Mouse (Mus musculus): ENCODE data around the gene Pus10. TPM values are rescaled to one million over a fixed set of nuclear protein-coding genes. Genes with fewer than 3 reads are reported as not detected.

Gene Pus10
- polyA plus RNA-seq, 1 experiment from 2014 or later = 18.4 TPM

DNA sequence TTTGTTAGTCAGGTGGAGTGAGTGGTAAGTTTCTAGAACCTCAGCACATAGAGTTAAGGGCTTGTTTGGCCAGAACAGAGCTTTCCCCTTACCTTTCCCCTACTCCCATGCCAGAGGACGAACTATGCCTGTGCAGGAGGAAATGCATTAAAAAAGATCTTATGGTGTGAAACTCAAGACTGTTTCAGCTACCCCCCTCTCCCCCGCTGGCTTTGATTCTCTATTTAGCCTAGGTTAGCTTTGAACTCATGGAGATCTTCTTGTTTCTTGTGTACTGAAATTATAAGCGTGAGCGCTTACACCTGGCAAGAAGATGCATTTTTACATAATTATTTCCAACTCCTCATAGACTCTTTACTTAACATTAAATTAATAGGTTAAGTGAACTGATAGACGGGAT, 1.1 kb downstream of the Pus10 start:
- peak overlapping the region; percentile 86 for H3K4me3 ChIP-seq
- H3K36me3 ChIP-seq = 0 out of 2 replicates have a peak, but pooled peaks cover 3% of the 10 kb centered on the region
- no peaks in the 10 kb centered on the region for H3K9me3 ChIP-seq
- H3K4me2 ChIP-seq (replicated peaks) = peak overlapping the region; percentile 67
- no peaks in the 10 kb centered on the region for H3K27me3 ChIP-seq (replicated peaks)
- H3K4me1 ChIP-seq = peaks cover 6% of the 10 kb centered on the region; the same call in 1 of the 2 replicates
- 10% methylated on average over 5 of the region's 5 CpGs for WGBS
- H3K9ac ChIP-seq = peak overlapping the region; percentile 63
- no peak for ATAC-seq (ENCODE audit: low FRiP score, low read depth)
- peak overlapping the region; percentile 93 for H3K27ac ChIP-seq

DNA sequence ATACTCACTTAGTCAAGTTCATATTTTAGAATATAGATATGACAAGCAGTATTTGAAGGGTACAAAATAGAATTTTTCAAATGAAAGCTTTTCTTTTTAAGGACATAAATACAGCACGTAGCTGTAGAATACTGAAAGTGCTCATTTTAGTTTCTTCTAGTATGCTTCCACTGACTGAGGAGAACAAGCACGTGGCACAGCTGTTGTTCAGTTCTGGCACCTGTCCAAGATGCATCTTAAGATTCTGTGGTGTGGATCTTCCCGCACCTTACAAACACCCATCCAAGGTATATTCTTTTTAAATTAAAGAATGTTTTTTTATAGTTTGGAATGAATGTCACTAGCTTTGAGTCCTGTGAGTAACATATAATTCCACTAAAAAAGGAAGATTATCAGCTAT, 1.7 kb downstream of the Pus10 start:
- 0 out of 2 replicates have a peak, but pooled peaks cover 3% of the 10 kb centered on the region for H3K36me3 ChIP-seq
- no peak overlapping the region; the same call in 1 of the 2 replicates for H3K4me3 ChIP-seq
- H3K4me1 ChIP-seq = peaks cover 6% of the 10 kb centered on the region; the same call in 1 of the 2 replicates
- ATAC-seq (ENCODE audit: low FRiP score, low read depth) = no peak
- WGBS = 60% methylated on average over 3 of the region's 3 CpGs
- peak overlapping the region; percentile 67 for H3K4me2 ChIP-seq (replicated peaks)
- H3K27me3 ChIP-seq (replicated peaks) = no peaks in the 10 kb centered on the region
- H3K9me3 ChIP-seq = no peaks in the 10 kb centered on the region
- no peak overlapping the region for H3K9ac ChIP-seq
- no peak overlapping the region for H3K27ac ChIP-seq

DNA sequence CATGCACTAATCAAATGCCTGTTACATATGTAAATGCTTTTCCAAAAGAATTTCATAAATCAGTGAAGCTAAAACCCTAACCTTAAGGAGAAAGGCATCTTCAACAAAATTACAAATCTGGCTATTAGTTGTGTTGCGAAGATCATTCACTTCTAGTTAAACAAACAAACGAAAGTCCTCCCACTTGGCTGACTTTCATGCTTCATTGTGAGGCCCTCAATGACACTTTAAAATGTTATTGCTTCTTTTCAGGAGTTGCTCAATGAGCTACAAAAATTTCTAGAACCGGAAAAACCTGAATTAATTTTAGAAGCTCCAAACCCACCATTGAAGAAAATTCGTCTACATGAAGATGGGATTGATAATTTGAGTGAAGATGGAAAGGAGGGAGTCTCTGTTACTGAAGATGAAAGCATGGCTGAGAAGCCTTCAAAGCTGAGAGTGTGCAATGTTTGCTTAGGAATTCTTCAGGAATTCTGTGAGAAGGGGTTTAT, 6.8 kb downstream of the Pus10 start:
- H3K9me3 ChIP-seq = no peaks in the 10 kb centered on the region
- no peak overlapping the region for H3K27ac ChIP-seq
- H3K27me3 ChIP-seq (replicated peaks) = no peaks in the 10 kb centered on the region
- no peak overlapping the region for H3K9ac ChIP-seq
- peaks cover 48% of the 10 kb centered on the region for H3K36me3 ChIP-seq
- H3K4me3 ChIP-seq = no peak overlapping the region
- 86% methylated on average over 4 of the region's 4 CpGs for WGBS
- no peak for ATAC-seq (ENCODE audit: low FRiP score, low read depth)
- H3K4me1 ChIP-seq = peaks cover 4% of the 10 kb centered on the region; the same call in 1 of the 2 replicates
- H3K4me2 ChIP-seq (replicated peaks) = no peak overlapping the region

DNA sequence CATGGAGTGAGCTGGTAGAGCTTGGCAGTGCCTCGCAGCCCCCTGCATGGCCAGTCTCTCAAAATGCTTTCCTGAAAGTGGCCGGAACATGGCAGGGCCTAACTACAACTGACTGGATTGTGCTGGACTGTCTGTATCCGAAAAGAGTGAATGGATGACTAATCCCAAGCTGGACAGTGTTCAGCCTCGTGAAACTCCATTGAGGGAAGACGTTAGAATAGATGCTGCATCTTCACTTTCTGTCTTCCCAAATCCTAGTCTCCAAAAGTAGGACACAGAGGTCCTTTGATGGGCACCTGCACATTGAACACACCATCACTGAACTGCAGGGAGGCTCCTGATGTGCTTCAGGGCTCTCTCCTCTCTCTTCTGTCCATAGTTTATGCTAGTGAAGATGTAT, 10.6 kb downstream of the Pus10 start:
- Histone ChIP-seq H3K4me1 (no peaks in the 10 kb centered on the region), H3K4me2 (replicated peaks) (no peak overlapping the region), H3K9me3 (no peaks in the 10 kb centered on the region), H3K27ac (no peak overlapping the region), H3K27me3 (replicated peaks) (no peaks in the 10 kb centered on the region), H3K4me3 (no peak overlapping the region), H3K9ac (no peak overlapping the region), H3K36me3 (peaks cover 68% of the 10 kb centered on the region)
- no peak for ATAC-seq (ENCODE audit: low FRiP score, low read depth)
- 96% methylated on average over 5 of the region's 5 CpGs for WGBS

DNA sequence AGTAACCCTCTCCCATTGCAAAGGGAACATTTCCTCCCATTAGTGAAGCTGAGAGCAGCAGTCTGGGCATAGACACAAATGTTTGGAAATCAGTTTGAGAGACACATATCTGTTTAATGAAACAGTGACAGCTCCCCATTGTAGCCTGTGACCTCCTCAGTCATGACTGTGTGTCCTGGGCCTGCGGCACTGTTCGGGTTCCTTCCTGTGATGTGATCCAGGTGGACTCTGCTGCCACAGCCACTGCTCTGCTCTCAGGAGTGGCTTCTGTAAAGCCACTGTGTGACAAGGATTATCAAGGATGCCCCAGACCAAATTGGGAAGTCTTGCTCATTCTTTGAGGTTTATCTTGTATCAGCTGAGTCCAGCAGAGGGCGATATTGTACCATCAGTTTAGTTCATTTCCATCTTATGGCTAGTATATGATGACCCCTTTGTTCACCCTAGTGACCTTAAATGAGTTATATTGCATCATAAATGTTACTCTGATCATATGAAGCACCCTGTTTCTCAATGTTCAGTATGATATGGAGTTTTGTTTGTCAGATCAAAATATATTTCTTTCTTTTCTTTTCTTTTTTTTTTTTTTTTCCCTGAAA, 13.7 kb downstream of the Pus10 start:
- Histone ChIP-seq H3K36me3 (peaks cover 60% of the 10 kb centered on the region), H3K4me1 (no peaks in the 10 kb centered on the region), H3K4me2 (replicated peaks) (no peak overlapping the region), H3K27ac (no peak overlapping the region), H3K9me3 (no peaks in the 10 kb centered on the region), H3K27me3 (replicated peaks) (no peaks in the 10 kb centered on the region), H3K9ac (no peak overlapping the region), H3K4me3 (no peak overlapping the region)
- 53% methylated on average over 3 of the region's 3 CpGs for WGBS
- ATAC-seq (ENCODE audit: low FRiP score, low read depth) = peak; percentile 44; the same call in 1 of the 2 replicates

DNA sequence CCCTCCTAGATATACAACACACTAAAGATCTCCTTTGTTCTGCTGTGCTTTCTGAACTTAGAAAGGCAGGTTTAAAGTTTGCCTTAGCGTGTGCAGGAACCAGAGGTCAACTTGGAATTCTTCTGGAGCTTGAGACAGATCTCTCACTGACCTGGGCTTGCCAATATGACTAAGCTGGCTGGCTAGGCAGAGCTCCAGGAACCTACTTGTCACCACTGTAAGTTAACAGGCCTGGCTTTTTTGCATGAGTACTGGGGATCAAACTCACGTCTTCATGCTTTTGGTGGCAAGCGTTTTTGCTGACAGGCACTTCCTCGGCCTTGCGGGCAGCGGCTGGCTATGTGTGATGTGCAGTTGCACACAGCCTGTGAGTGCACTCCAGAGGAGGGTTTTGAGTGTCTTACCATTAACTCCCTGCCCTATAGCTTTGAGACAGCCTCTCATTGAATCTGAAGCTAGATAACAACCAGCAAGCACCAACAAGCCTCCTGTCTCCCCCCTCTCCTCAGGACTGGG, 15.0 kb downstream of the Pus10 start:
- Histone ChIP-seq H3K36me3 (peaks cover 50% of the 10 kb centered on the region), H3K9ac (no peak overlapping the region), H3K27me3 (replicated peaks) (no peaks in the 10 kb centered on the region), H3K4me2 (replicated peaks) (no peak overlapping the region), H3K4me1 (no peaks in the 10 kb centered on the region), H3K27ac (no peak overlapping the region), H3K9me3 (no peaks in the 10 kb centered on the region), H3K4me3 (no peak overlapping the region)
- 91% methylated on average over 6 of the region's 6 CpGs for WGBS
- ATAC-seq (ENCODE audit: low FRiP score, low read depth) = no peak

DNA sequence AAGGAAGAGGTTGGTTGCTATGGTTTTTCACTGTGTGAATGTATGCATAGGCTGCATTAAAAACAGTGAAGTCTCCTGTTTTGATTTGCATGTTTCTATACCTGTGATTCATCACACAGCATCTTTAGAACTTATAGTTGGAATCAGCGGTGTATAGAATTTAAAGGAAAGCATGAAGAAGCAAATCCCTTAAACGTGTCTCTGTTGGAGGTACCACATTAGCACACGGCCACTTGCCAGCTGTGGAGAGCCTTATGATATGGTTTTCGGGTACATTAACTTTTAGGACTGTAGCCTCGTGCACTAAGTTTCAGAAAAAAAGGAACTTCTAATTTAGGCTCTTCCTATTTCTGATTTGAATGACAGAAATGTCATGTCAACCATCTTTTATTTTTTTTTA, 17.1 kb downstream of the Pus10 start:
- Histone ChIP-seq H3K4me3 (no peak overlapping the region), H3K9ac (no peak overlapping the region), H3K27me3 (replicated peaks) (no peaks in the 10 kb centered on the region), H3K4me1 (no peaks in the 10 kb centered on the region), H3K4me2 (replicated peaks) (no peak overlapping the region), H3K9me3 (no peaks in the 10 kb centered on the region), H3K36me3 (peaks cover 33% of the 10 kb centered on the region), H3K27ac (no peak overlapping the region)
- 90% methylated on average over 5 of the region's 5 CpGs for WGBS
- no peak for ATAC-seq (ENCODE audit: low FRiP score, low read depth)

DNA sequence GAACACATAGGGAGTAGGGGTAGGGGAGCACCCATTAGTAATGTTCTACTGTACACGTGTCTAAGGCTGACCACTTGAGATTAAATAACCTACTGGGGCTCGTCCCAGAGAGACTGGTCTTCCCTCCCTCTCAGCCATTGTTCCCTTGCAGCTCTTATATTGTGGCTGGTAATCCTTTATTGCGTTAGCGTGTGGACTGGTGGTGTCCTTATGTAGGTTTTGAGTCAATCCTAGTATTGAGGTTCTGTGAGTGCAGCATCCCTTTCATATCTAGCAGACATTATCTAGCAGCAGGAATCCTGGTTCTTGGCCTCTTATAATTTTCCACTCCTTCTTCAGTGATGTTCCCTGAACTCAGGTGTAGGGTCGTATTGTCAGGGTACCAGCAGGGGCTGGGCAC, 21.2 kb downstream of the Pus10 start:
- WGBS = 85% methylated on average over 5 of the region's 5 CpGs

DNA sequence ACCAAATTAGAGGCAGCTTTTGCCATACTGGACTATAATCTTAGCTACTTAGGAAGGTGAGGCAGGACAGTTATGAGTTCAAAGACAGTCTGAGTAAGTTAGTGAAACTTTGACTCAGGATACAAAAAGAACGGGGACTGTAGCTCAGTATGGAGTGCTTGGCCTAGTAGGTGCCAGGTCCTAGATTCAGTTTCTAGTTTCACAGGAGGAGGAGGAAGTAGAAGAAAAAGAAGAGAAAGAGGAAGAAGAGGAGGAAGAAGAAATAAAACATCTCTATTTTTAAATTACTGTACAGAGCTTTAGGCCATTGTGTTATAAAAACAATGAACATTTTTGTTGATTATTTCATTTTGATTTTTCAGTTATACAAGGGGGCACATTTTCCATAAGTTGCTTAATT, 22.6 kb downstream of the Pus10 start:
- no peak overlapping the region for H3K27ac ChIP-seq
- no peak overlapping the region for H3K9ac ChIP-seq
- H3K4me1 ChIP-seq = no peaks in the 10 kb centered on the region
- no peak for ATAC-seq (ENCODE audit: low FRiP score, low read depth)
- no peak overlapping the region for H3K4me3 ChIP-seq
- H3K36me3 ChIP-seq = peaks cover 9% of the 10 kb centered on the region
- H3K4me2 ChIP-seq (replicated peaks) = no peak overlapping the region
- H3K27me3 ChIP-seq (replicated peaks) = no peaks in the 10 kb centered on the region
- H3K9me3 ChIP-seq = no peaks in the 10 kb centered on the region
- 94% methylated on average over 1 of the region's 1 CpGs for WGBS

More for the DNA sequence above, 21.2 kb downstream of the Pus10 start:
- H3K4me1 ChIP-seq = no peaks in the 10 kb centered on the region
- no peak overlapping the region for H3K9ac ChIP-seq
- H3K9me3 ChIP-seq = no peaks in the 10 kb centered on the region
- ATAC-seq (ENCODE audit: low FRiP score, low read depth) = no peak
- H3K27me3 ChIP-seq (replicated peaks) = no peaks in the 10 kb centered on the region
- H3K36me3 ChIP-seq = peaks cover 15% of the 10 kb centered on the region
- H3K4me2 ChIP-seq (replicated peaks) = no peak overlapping the region
- H3K4me3 ChIP-seq = no peak overlapping the region
- H3K27ac ChIP-seq = no peak overlapping the region

DNA sequence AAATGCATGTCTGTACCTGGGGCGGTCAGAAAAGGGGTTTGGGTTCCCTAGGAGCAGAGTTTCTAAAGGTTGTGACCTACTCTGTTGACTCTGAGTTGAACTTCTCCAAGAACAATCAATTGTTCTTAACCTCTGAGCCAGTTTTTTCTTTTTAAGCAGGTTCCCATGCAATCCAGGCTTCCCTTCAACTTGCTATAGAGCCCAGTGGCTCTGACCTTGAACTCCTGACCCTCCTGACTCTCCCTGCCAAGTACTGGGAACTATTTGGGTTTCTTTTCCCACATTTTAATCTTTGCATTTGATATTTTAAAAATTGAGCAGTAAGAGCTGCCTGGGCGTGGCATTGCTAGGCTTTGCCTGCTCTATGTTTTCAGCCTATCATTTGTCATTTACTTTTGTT, 27.8 kb downstream of the Pus10 start:
- Histone ChIP-seq H3K27me3 (replicated peaks) (no peaks in the 10 kb centered on the region), H3K4me2 (replicated peaks) (no peak overlapping the region), H3K4me3 (no peak overlapping the region), H3K9me3 (no peaks in the 10 kb centered on the region), H3K4me1 (no peaks in the 10 kb centered on the region), H3K27ac (no peak overlapping the region), H3K9ac (no peak overlapping the region), H3K36me3 (peaks cover 7% of the 10 kb centered on the region)
- WGBS = 91% methylated on average over 2 of the region's 2 CpGs
- no peak for ATAC-seq (ENCODE audit: low FRiP score, low read depth)

DNA sequence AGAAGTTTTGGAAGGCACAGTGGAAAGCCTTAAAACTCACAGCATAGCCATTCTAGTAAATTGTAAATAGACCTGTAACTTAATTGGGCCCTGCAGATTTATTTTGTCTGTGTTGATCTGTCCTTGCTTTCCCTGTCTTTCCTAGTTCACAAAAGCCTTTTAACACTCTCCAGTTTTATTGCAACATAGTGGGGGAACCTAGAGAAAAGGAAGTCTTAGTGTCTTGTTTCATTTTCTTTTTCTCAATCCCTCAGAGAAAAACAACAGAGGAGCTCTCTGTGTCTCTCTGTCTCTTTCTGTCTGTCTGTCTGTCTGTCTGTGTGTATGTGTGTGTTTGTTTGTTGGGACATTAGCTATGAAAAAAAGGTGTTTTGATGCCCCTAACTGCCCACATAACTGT, 30.4 kb downstream of the Pus10 start:
- Histone ChIP-seq H3K4me3 (no peak overlapping the region), H3K4me2 (replicated peaks) (no peak overlapping the region), H3K4me1 (no peaks in the 10 kb centered on the region), H3K9ac (no peak overlapping the region), H3K27me3 (replicated peaks) (no peaks in the 10 kb centered on the region), H3K36me3 (no peaks in the 10 kb centered on the region; the same call in 1 of the 2 replicates), H3K9me3 (no peaks in the 10 kb centered on the region), H3K27ac (no peak overlapping the region)
- ATAC-seq (ENCODE audit: low FRiP score, low read depth) = no peak

DNA sequence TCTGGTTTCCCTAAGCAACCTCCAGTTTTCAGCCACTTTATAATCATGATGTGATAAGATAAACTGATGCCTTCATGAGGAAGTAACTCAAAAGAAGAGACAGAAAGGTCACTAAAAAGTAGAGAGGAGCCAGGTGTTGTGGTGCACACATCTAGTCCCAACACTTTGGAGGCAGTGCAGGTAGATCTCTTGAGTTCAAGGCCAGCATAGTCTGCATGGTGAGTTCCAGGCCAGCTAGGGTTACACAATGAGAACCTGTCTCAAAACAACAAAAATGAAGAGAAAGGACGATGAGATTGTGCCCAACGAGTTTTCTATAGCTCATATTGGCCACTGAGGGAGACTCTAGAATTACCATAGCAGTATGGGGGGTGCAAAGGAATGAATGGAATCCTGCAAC, 33.1 kb downstream of the Pus10 start:
- H3K27ac ChIP-seq = no peak overlapping the region
- H3K27me3 ChIP-seq (replicated peaks) = no peaks in the 10 kb centered on the region
- no peak for ATAC-seq (ENCODE audit: low FRiP score, low read depth)
- H3K9ac ChIP-seq = no peak overlapping the region
- H3K4me2 ChIP-seq (replicated peaks) = no peak overlapping the region
- H3K9me3 ChIP-seq = no peaks in the 10 kb centered on the region
- WGBS = 80% methylated on average over 2 of the region's 2 CpGs
- no peak overlapping the region for H3K4me3 ChIP-seq
- 0 out of 2 replicates have a peak, but pooled peaks cover 5% of the 10 kb centered on the region for H3K36me3 ChIP-seq
- H3K4me1 ChIP-seq = no peaks in the 10 kb centered on the region
